Mouse (Mus musculus) limb, embryonic 14.5 days (tissue): ENCODE data around the gene Ube4a. TPM values are rescaled to one million over a fixed set of nuclear protein-coding genes. Genes with fewer than 3 reads are reported as not detected.

Experiments used
- ATAC-seq: fragments of 200-750 bp; cut with Nextera tagmentation; 2 replicates; pipeline ENCODE4 v1.8.0; 2017; ENCODE audit warnings: low read depth, moderate number of reproducible peaks, moderate TSS enrichment; ENCODE audit not compliant: low FRiP score
- DNase-seq: peaks from one replicate; pipeline ENCODE4 v3.0.0-alpha.2; 2015; ENCODE audit warnings: low spot score
- H3K27ac ChIP-seq: fragments of 300-500 bp; sonication (generic); replicated peaks from 2 replicates; pipeline ENCODE4 v1.5.1; 2014; ENCODE audit warnings: low read depth, mild to moderate bottlenecking, low read length, moderate library complexity, mixed read lengths
- H3K27me3 ChIP-seq: fragments of 300-500 bp; sonication (generic); 2 replicates; pipeline ENCODE4 v1.6.1; 2014; ENCODE audit warnings: low read length, mixed read lengths; ENCODE audit not compliant: control insufficient read depth, insufficient read depth
- H3K36me3 ChIP-seq: fragments of 300-500 bp; sonication (generic); 2 replicates; pipeline ENCODE4 v1.6.1; 2014; ENCODE audit warnings: mild to moderate bottlenecking, low read length, moderate library complexity, mixed read lengths; ENCODE audit not compliant: control insufficient read depth, insufficient read depth
- H3K4me1 ChIP-seq: fragments of 300-500 bp; sonication (generic); 2 replicates; pipeline ENCODE4 v1.6.1; 2014; ENCODE audit warnings: antibody characterized with exemption, low read length, mixed read lengths; ENCODE audit not compliant: control insufficient read depth, insufficient read depth
- H3K4me2 ChIP-seq: fragments of 300-500 bp; sonication (generic); replicated peaks from 2 replicates; pipeline ENCODE4 v1.6.1; 2014; ENCODE audit warnings: low read depth, mild to moderate bottlenecking, low read length, moderate library complexity; ENCODE audit not compliant: severe bottlenecking
- H3K4me3 ChIP-seq: fragments of 300-500 bp; sonication (generic); replicated peaks from 2 replicates; pipeline ENCODE4 v1.5.1; 2014; ENCODE audit warnings: low read length
- H3K9ac ChIP-seq: fragments of 300-500 bp; sonication (generic); 2 replicates; pipeline ENCODE4 v1.6.1; 2014; ENCODE audit warnings: mild to moderate bottlenecking, low read depth, low read length, moderate library complexity; ENCODE audit not compliant: severe bottlenecking
- H3K9me3 ChIP-seq: fragments of 300-500 bp; sonication (generic); 2 replicates; pipeline ENCODE4 v1.6.1; 2016; ENCODE audit warnings: low read length; ENCODE audit not compliant: control insufficient read depth
- POLR2A ChIP-seq: fragments of 200-500 bp; IDR thresholded peaks from 2 replicates; pipeline ENCODE4 v1.8.0; 2012; ENCODE audit warnings: inconsistent platforms, mild to moderate bottlenecking, moderate library complexity, borderline replicate concordance; ENCODE audit not compliant: insufficient read depth, insufficient read length; ENCODE audit errors: extremely low read depth
- WGBS: fragments of 180-500 bp; shearing (Covaris S2); extraction: QIAGEN DNeasy Blood & Tissue Kit; methylation state at CpG from one replicate; pipeline ENCODE4 v1.1.7; 2014; 5-methylcytosine and 5-hydroxymethylcytosine counted together
- polyA plus RNA-seq, 2 experiments: library from polyadenylated mRNA; depleted of rRNA in 1 of 2; stranded (reverse) in 1 of 2; unstranded in 1 of 2; fragments of >200 nt; fragmentation: Nextera tagmentation in 1 of 2; extraction: Ambion mirVana in 1 of 2; gene quantifications; 2 replicates each; pipeline versions ENCODE4 v1.2.1 to v1.2.3; 2012 to 2014

Gene Ube4a
- polyA plus RNA-seq, 2 experiments = 23.9 to 33.4 TPM

DNA sequence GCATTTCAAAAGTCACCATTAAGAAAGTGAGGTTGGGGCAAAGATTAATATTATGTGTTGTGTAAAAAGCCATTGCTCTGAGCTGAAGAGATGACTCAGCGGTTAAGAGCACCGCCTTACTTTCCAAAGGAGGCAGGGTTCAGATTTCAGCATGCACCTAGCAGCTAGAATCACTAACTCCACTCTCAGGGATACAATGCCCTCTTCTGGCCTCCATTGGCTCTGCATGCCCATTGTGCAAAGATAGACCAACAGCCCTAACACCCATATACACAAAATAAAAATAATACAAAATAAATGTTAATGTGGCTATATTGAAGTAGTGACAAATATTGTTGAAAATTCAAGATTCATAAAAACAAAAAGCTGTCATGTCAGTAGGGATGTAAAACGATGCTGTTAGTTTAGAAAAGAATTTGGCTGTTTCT lies 1.4 kb upstream of the Ube4a start:
- ATAC-seq = no peak
- TF ChIP-seq POLR2A = no peak

DNA sequence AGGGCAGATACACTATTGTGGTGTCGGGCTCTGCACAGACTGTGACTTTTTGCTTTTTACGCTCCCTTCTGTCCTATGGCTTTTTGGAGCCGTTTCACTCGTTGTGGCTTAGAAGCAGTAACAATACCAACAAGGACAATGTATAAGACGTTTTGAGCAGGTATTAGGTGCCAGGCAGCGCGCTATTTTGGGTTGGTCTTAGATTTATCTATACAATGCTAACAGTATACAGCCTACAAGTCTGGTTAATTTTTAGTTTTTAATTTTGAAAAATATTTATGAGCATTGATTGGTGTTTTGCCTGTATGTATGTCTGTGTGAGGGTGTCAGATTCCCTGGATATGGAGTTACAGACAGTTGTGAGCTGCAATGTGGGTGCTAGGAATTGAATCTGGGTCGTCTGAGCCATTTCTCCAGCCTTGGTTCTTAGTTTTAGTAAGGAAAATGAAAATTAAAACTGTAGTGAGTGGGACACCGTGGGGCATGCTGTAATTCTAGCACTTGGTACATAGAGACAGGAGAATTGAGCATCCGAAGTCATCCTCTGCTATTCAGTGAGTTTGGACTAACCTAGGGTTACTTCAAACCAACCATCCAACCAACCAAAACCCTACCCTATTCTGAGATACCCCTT lies 550 bp upstream of the Ube4a start:
- DNase-seq (no peak), ATAC-seq (no peak; the same call in 1 of the 2 replicates)
- no peak overlapping the region; the same call in 1 of the 2 replicates for H3K9ac ChIP-seq
- H3K27ac ChIP-seq = no peak overlapping the region; the same call in 1 of the 2 replicates
- peak overlapping the region; percentile 75 for H3K4me2 ChIP-seq
- no peak for TF ChIP-seq POLR2A
- peak overlapping the region; percentile 83 for H3K4me3 ChIP-seq
- WGBS = 15% methylated on average over 10 of the region's 10 CpGs
- H3K9me3 ChIP-seq = no peaks in the 10 kb centered on the region
- H3K27me3 ChIP-seq = no peaks in the 10 kb centered on the region
- peaks cover 12% of the 10 kb centered on the region for H3K36me3 ChIP-seq
- H3K4me1 ChIP-seq = peaks cover 4% of the 10 kb centered on the region

More for the DNA sequence above, 1.4 kb upstream of the Ube4a start:
- no peak overlapping the region for H3K9ac ChIP-seq
- peaks cover 5% of the 10 kb centered on the region; the same call in 1 of the 2 replicates for H3K36me3 ChIP-seq
- H3K27ac ChIP-seq = no peak overlapping the region
- H3K4me1 ChIP-seq = peaks cover 4% of the 10 kb centered on the region
- no peak overlapping the region for H3K4me2 ChIP-seq
- WGBS = 24% methylated on average over 3 of the region's 3 CpGs
- H3K27me3 ChIP-seq = no peaks in the 10 kb centered on the region
- H3K9me3 ChIP-seq = no peaks in the 10 kb centered on the region
- DNase-seq = peak; percentile 78
- H3K4me3 ChIP-seq = no peak overlapping the region

DNA sequence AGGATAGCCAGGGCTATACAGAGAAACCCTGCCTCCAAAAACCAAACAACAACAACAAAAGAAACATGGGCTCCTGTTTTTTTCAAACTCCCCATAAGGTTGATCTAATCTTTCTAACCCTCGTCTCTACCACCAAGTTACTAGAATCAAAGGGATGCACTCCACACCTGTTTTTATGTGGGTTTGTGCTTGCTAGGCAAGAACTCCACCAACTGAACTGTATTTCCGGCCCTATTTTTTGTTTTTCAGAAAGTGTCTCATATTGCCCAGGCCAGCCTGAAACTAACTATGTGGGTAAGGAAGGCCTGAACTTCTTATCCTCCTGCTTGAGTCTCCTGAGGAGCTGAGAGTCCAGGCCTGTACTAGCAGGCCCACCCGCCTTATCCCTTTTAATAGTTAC lies 11.0 kb downstream of the Ube4a start:
- no peak for TF ChIP-seq POLR2A
- no peaks in the 10 kb centered on the region for H3K27me3 ChIP-seq
- no peak overlapping the region for H3K27ac ChIP-seq
- H3K9me3 ChIP-seq = no peaks in the 10 kb centered on the region
- DNase-seq = no peak
- 89% methylated on average over 3 of the region's 3 CpGs for WGBS
- H3K4me3 ChIP-seq = no peak overlapping the region
- no peaks in the 10 kb centered on the region for H3K4me1 ChIP-seq
- no peak for ATAC-seq
- H3K36me3 ChIP-seq = peaks cover 88% of the 10 kb centered on the region
- no peak overlapping the region for H3K4me2 ChIP-seq
- no peak overlapping the region for H3K9ac ChIP-seq

DNA sequence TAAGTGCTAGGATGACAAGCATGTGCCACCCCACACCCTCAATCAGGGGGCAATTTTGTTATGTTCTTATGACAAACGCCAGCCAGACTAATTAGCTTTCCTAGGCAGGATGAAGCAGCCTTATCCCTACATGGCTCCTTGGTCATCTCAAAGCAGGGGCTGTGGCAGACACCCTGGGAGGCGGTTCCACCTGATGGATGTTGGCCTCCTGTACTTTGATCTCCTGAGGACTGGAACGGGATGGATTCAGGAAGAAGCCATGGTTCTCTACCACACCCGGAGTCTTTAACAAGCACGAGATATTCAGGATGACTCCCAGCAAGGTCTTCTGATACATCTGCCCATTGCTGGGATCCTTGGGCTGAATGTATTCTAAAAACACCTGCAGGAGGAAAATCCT lies 17.6 kb downstream of the Ube4a start:
- H3K36me3 ChIP-seq = peaks cover 89% of the 10 kb centered on the region
- H3K9me3 ChIP-seq = no peaks in the 10 kb centered on the region
- no peaks in the 10 kb centered on the region for H3K4me1 ChIP-seq
- no peak overlapping the region for H3K27ac ChIP-seq
- 86% methylated on average over 5 of the region's 5 CpGs for WGBS
- no peaks in the 10 kb centered on the region for H3K27me3 ChIP-seq
- DNase-seq (no peak), ATAC-seq (no peak)
- TF ChIP-seq POLR2A = no peak
- no peak overlapping the region for H3K4me2 ChIP-seq
- H3K4me3 ChIP-seq = no peak overlapping the region
- no peak overlapping the region for H3K9ac ChIP-seq

DNA sequence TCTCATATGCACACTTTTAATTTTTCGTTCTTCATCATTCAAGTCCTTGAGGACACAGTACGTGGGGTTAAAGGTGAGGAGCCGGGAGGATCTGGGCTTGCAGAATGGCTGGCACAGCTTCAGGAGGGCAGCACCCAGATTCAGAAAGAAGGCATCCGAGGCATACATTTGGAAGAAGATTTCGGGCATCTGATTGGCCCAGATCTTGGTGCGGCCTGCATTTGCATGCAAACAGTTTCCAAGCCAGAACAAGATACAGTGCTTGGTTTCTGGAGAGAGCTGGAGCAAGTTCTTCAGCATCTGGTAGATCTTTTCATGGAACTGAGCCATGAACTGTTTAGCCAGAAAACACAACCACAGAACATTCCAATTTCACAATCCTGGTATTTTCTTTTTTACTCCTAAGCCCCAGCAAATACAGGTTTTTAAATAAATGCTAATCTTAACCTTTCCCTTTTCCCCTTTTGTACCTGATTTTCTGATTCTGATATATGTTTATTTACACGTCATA lies 19.2 kb downstream of the Ube4a start:
- DNase-seq = no peak
- peaks cover 88% of the 10 kb centered on the region for H3K36me3 ChIP-seq

More for the DNA sequence above, 19.2 kb downstream of the Ube4a start:
- Histone ChIP-seq H3K9me3 (no peaks in the 10 kb centered on the region), H3K4me1 (no peaks in the 10 kb centered on the region), H3K4me2 (no peak overlapping the region), H3K27me3 (no peaks in the 10 kb centered on the region), H3K9ac (no peak overlapping the region), H3K4me3 (no peak overlapping the region), H3K27ac (no peak overlapping the region)
- TF ChIP-seq POLR2A = no peak
- ATAC-seq = no peak
- 94% methylated on average over 7 of the region's 7 CpGs for WGBS
